Mouse (Mus musculus): ENCODE results near the gene Magi1.

GRCm38 (mm10) chr6:93983551-93983950, 300.2 kb downstream of the Magi1 start:
- TF ChIP-seq GATA1 (IDR thresholded peaks at IDR 0.05; ENCODE audit: borderline replicate concordance, low read length) = no peak
- no peak for TF ChIP-seq FLI1 (IDR thresholded peaks at IDR 0.05; ENCODE audit: low read length)

Data from megakaryocyte, embryonic 14.5 days (primary cell).